Mouse (Mus musculus) heart, postnatal 0 days (tissue): ENCODE results near the gene Itga3. TPM values are rescaled to one million over a fixed set of nuclear protein-coding genes. Genes with fewer than 3 reads are reported as not detected.

Experiments
- ATAC-seq: fragments of 200-750 bp; cut with Nextera tagmentation; 2 replicates; pipeline ENCODE4 v1.8.0; 2017; ENCODE audit warnings: low read depth, moderate number of reproducible peaks, moderate library complexity; ENCODE audit not compliant: insufficient read depth
- DNase-seq: peaks from one replicate; pipeline ENCODE4 v3.0.0-alpha.2; 2016; ENCODE audit warnings: low spot score
- H3K27ac ChIP-seq: fragments of 300-500 bp; sonication (generic); 2 replicates; pipeline ENCODE4 v1.5.1; 2014; ENCODE audit warnings: low read depth, mild to moderate bottlenecking
- H3K27me3 ChIP-seq: fragments of 300-500 bp; sonication (generic); 2 replicates; pipeline ENCODE4 v1.6.1; 2014; ENCODE audit warnings: low read length, mixed read lengths; ENCODE audit not compliant: control insufficient read depth, insufficient read depth
- H3K36me3 ChIP-seq: fragments of 300-500 bp; sonication (generic); replicated peaks from 2 replicates; pipeline ENCODE4 v1.6.1; 2014; ENCODE audit warnings: low read length, mixed read lengths; ENCODE audit not compliant: control insufficient read depth, insufficient read depth
- H3K4me1 ChIP-seq: fragments of 300-500 bp; sonication (generic); 2 replicates; pipeline ENCODE4 v1.6.1; 2014; ENCODE audit warnings: antibody characterized with exemption; ENCODE audit not compliant: control insufficient read depth, insufficient read depth
- H3K4me2 ChIP-seq: fragments of 300-500 bp; sonication (generic); 2 replicates; pipeline ENCODE4 v1.6.1; 2014; ENCODE audit warnings: low read depth, mild to moderate bottlenecking, low read length, moderate library complexity
- H3K4me3 ChIP-seq: fragments of 300-500 bp; sonication (generic); 2 replicates; pipeline ENCODE4 v1.5.1; 2014; ENCODE audit warnings: low read depth, low read length
- H3K9ac ChIP-seq: fragments of 300-500 bp; sonication (generic); replicated peaks from 2 replicates; pipeline ENCODE4 v1.6.1; 2014; ENCODE audit warnings: low read depth, low read length, mixed read lengths
- H3K9me3 ChIP-seq: fragments of 300-500 bp; sonication (generic); replicated peaks from 2 replicates; pipeline ENCODE4 v1.6.1; 2016; ENCODE audit warnings: low read length; ENCODE audit not compliant: control insufficient read depth
- CTCF ChIP-seq: IDR thresholded peaks from 2 replicates; pipeline ENCODE4 v1.5.1; 2016; ENCODE audit warnings: antibody characterized with exemption, control low read depth, low read depth
- EP300 ChIP-seq: IDR thresholded peaks from 2 replicates; pipeline ENCODE4 v1.6.1; 2016; ENCODE audit warnings: antibody characterized with exemption, low read depth
- WGBS: fragments of 180-500 bp; shearing (Covaris S2); extraction: QIAGEN DNeasy Blood & Tissue Kit; methylation state at CpG from one replicate; pipeline ENCODE4 v1.1.7; 2014; 5-methylcytosine and 5-hydroxymethylcytosine counted together
- polyA plus RNA-seq: library from polyadenylated mRNA; unstranded; fragments of >200 nt; fragmentation: Nextera tagmentation; extraction: Ambion mirVana; gene quantifications from 2 replicates; pipeline ENCODE4 v1.2.1, GENCODE M21; 2015
- total RNA-seq: library from RNA; depleted of rRNA; stranded (reverse); fragments of >200 nt; gene quantifications from 2 replicates; pipeline ENCODE4 v1.2.3, GENCODE M21; 2014; ENCODE audit warnings: low replicate concordance

Itga3 gene
- total and polyA plus RNA-seq, 2 experiments from 2014 or later, result 6.6 to 47.8 TPM

- no peaks in the 10 kb centered on the region for H3K27me3 ChIP-seq
- ATAC-seq, result no peak
- peaks cover 46% of the 10 kb centered on the region for H3K36me3 ChIP-seq
- H3K27ac ChIP-seq, result peak overlapping the region; percentile 90
- 58% methylated on average over 4 of the region's 4 CpGs for WGBS
- H3K4me2 ChIP-seq, result peak overlapping the region; percentile 88
- no peak for DNase-seq
- peak overlapping the region; percentile 92; the same call in 1 of the 2 replicates for H3K9ac ChIP-seq
- peak overlapping the region; percentile 71 for H3K4me3 ChIP-seq
- no peaks in the 10 kb centered on the region for H3K9me3 ChIP-seq
- peaks cover 11% of the 10 kb centered on the region; the same call in 1 of the 2 replicates for H3K4me1 ChIP-seq
- TF ChIP-seq EP300, result no peak
- no peak for TF ChIP-seq CTCF
These were observed 36.8 kb downstream of the Itga3 start for GRCm38 (mm10) chr11:95039766-95040165.

DNA sequence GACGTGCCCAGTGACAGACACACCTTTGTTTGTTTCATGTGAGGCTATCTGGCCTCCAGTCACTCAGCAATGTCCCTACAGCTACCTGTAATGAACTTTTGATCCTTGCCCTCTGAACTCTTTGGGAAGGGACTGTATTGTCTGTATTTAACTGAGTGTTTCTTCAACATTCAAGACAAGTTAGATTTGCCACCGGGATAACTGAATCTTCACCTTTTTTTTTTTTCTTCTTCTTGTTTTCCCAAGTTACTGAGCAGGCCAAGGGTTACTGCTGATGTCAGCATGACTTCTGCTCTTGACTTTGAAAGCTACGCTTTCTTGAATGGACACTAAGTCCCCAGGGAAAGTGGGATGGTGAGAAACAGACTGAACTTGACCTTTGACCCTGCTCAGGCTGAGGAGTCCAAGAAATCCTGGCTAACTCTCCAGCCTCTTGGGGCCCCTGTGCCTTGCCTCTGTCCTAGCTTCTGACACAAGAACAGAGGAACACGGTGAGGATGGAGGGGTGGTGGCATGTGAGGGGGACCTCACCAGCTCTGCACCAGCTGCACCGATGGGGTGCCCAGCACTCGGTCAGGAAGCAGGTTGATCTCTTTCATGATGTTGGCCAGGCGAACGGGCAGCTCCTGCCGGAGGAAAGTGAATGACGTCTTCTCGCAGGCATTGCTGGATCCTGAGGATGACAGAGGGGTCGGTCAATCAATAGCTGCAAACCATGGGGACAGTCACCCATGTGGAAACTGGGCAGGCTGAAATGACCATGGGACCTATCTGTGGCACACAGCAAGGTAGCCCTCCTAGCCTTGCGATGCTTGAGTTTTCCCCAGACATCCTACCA, 37.6 kb downstream of the Itga3 start:
- WGBS, result 82% methylated on average over 13 of the region's 13 CpGs
- Histone ChIP-seq H3K27ac (no peak overlapping the region), H3K4me1 (peaks cover 11% of the 10 kb centered on the region; the same call in 1 of the 2 replicates), H3K9me3 (no peaks in the 10 kb centered on the region), H3K9ac (no peak overlapping the region), H3K36me3 (peaks cover 42% of the 10 kb centered on the region), H3K4me3 (no peak overlapping the region), H3K27me3 (no peaks in the 10 kb centered on the region), H3K4me2 (no peak overlapping the region)
- ATAC-seq, result no peak
- no peak for TF ChIP-seq CTCF
- TF ChIP-seq EP300, result no peak
- DNase-seq, result no peak

- peaks cover 42% of the 10 kb centered on the region for H3K36me3 ChIP-seq
- 79% methylated on average over 14 of the region's 14 CpGs for WGBS
These were observed 38.3 kb downstream of the Itga3 start for GRCm38 (mm10) chr11:95038156-95038817.

GRCm38 (mm10) chr11:95037306-95037705, 39.3 kb downstream of the Itga3 start:
- Histone ChIP-seq H3K27me3 (no peaks in the 10 kb centered on the region), H3K9me3 (no peaks in the 10 kb centered on the region)
- WGBS, result 70% methylated on average over 6 of the region's 6 CpGs

More at GRCm38 (mm10) chr11:95038156-95038817, 38.3 kb downstream of the Itga3 start:
- Histone ChIP-seq H3K4me3 (no peak overlapping the region), H3K9ac (no peak overlapping the region), H3K4me1 (peaks cover 11% of the 10 kb centered on the region; the same call in 1 of the 2 replicates), H3K4me2 (no peak overlapping the region), H3K27ac (no peak overlapping the region), H3K9me3 (no peaks in the 10 kb centered on the region), H3K27me3 (no peaks in the 10 kb centered on the region)
- ATAC-seq (no peak), DNase-seq (no peak)
- TF ChIP-seq CTCF (no peak), EP300 (no peak)

DNA sequence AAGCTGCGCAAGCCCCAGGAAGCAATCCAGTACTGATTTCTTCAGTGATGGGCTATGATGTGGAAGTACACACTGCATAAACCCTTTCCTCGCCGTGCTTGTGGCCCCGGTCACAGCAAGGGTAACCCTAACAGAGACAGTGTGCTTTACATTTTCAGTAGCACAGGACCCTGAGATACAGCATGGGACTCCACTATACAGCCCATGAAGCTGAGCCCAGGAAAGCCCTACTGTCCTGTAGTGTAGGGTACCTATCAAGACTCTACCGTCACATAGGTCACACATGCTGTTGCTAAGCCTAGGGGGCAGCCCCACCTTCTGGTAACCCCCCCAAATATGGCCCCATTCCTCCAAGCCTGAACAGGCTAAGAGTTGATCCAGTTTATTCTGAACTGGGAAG, 40.1 kb downstream of the Itga3 start:
- ATAC-seq, result no peak
- TF ChIP-seq CTCF (no peak), EP300 (no peak)
- peaks cover 53% of the 10 kb centered on the region for H3K36me3 ChIP-seq
- H3K9me3 ChIP-seq, result no peaks in the 10 kb centered on the region
- peaks cover 11% of the 10 kb centered on the region; the same call in 1 of the 2 replicates for H3K4me1 ChIP-seq
- WGBS, result 93% methylated on average over 5 of the region's 5 CpGs
- H3K27me3 ChIP-seq, result no peaks in the 10 kb centered on the region
- H3K4me2 ChIP-seq, result no peak overlapping the region
- no peak overlapping the region for H3K9ac ChIP-seq
- no peak overlapping the region for H3K27ac ChIP-seq
- no peak for DNase-seq
- H3K4me3 ChIP-seq, result no peak overlapping the region

More at GRCm38 (mm10) chr11:95037306-95037705, 39.3 kb downstream of the Itga3 start:
- no peak overlapping the region for H3K4me3 ChIP-seq
- no peak overlapping the region for H3K4me2 ChIP-seq
- H3K9ac ChIP-seq, result no peak overlapping the region
- H3K27ac ChIP-seq, result no peak overlapping the region
- peaks cover 45% of the 10 kb centered on the region for H3K36me3 ChIP-seq
- no peak for DNase-seq
- no peak for TF ChIP-seq EP300
- no peak for TF ChIP-seq CTCF
- no peak for ATAC-seq
- peaks cover 11% of the 10 kb centered on the region; the same call in 1 of the 2 replicates for H3K4me1 ChIP-seq
